Mouse (Mus musculus) embryonic fibroblast, embryonic 13.5 days (primary cell): ENCODE data around the gene Gfap.

Source experiments
- CTCF ChIP-seq: IDR thresholded peaks from 2 replicates; pipeline ENCODE4 v1.5.1; 2011; ENCODE audit warnings: mild to moderate bottlenecking, control low read depth, low read length, moderate library complexity, borderline replicate concordance; ENCODE audit not compliant: insufficient read depth
- POLR2A ChIP-seq: IDR thresholded peaks from 2 replicates; pipeline ENCODE4 v1.6.1; 2011; ENCODE audit warnings: low read depth, mild to moderate bottlenecking, control low read depth, low read length, moderate library complexity

DNA sequence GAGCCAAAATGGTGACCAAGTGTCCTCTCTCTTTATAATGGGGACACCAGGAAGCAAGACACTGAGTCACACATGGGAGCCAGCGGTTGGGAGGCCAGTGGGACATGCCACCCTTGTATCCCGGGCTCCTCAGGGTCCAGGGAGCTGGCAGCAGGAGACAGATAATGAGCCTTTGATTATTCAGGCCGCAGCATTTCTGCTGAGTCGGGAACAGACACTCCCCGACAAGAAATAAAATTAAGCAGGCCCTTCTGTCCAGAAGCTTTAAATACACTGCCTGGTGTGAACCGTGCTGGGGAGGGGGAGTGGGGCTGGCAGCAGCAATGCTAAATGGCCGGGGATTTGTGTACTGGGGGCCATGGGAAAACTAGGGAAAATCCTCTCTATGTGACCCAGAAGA lies 10.7 kb upstream of the Gfap start:
- TF ChIP-seq CTCF (no peak), POLR2A (no peak)
